Mouse (Mus musculus) stomach, postnatal 0 days (tissue): ENCODE measurements at regions not wholly inside any gene's neighbourhood (a gene's known extent, or its start where the extent isn't known, plus 50 kb on each side); places are given as distances from the start of the nearest gene placed in this dataset.

Source experiments
- CTCF ChIP-seq: IDR thresholded peaks from 2 replicates; pipeline ENCODE4 v1.5.1; 2016; ENCODE audit warnings: antibody characterized with exemption, low read depth, mild to moderate bottlenecking, moderate library complexity
- EP300 ChIP-seq: optimal IDR thresholded peaks from 2 replicates; pipeline ENCODE3; 2016; ENCODE audit warnings: antibody characterized with exemption

DNA sequence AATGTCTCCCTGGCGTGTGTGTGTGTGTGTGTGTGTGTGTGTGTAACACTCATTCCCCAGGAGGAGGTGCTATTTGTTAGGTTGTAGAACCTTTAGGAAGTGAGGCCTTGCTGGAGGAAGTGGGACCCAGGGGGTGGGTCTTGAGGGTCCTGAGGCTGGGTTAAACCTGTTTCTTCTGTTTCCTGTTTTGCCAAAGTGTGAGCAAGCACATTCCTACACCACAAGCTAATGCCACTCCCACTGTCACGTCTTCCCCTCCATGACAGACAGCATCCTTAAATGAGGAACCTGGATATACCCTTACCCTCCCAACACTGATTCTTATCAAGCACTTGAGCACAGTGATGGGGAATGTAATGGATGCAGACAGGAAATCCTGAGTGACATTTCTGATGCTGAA is 91.5 kb upstream of the Kctd3 start:
- TF ChIP-seq CTCF (no peak), EP300 (no peak)
